Mouse (Mus musculus) kidney, embryonic 16.5 days (tissue): ENCODE measurements at regions not wholly inside any gene's neighbourhood (a gene's known extent, or its start where the extent isn't known, plus 50 kb on each side); places are given as distances from the start of the nearest gene placed in this dataset.

Experiments used
- ATAC-seq: fragments of 200-750 bp; cut with Nextera tagmentation; 2 replicates; pipeline ENCODE4 v1.8.0; 2017; ENCODE audit warnings: moderate TSS enrichment; ENCODE audit not compliant: low FRiP score, low TSS enrichment
- H3K27ac ChIP-seq: fragments of 300-500 bp; sonication (generic); 2 replicates; pipeline ENCODE4 v1.5.1; 2014; ENCODE audit warnings: low read length
- H3K27me3 ChIP-seq: fragments of 300-500 bp; sonication (generic); 2 replicates; pipeline ENCODE4 v1.6.1; 2014; ENCODE audit warnings: low read length, control low read depth, mixed read lengths; ENCODE audit not compliant: insufficient read depth
- H3K36me3 ChIP-seq: fragments of 300-500 bp; sonication (generic); 2 replicates; pipeline ENCODE4 v1.6.1; 2014; ENCODE audit warnings: low read length, control low read depth, mixed read lengths; ENCODE audit not compliant: insufficient read depth
- H3K4me1 ChIP-seq: fragments of 300-500 bp; sonication (generic); 2 replicates; pipeline ENCODE4 v1.6.1; 2014; ENCODE audit warnings: low read length, control low read depth, mixed read lengths; ENCODE audit not compliant: insufficient read depth
- H3K4me2 ChIP-seq: fragments of 300-500 bp; sonication (generic); replicated peaks from 2 replicates; pipeline ENCODE4 v1.6.1; 2014; ENCODE audit warnings: low read depth, low read length
- H3K4me3 ChIP-seq: fragments of 300-500 bp; sonication (generic); 2 replicates; pipeline ENCODE4 v1.5.1; 2014; ENCODE audit warnings: mild to moderate bottlenecking, low read length
- H3K9ac ChIP-seq: fragments of 300-500 bp; sonication (generic); replicated peaks from 2 replicates; pipeline ENCODE4 v1.6.1; 2014; ENCODE audit warnings: low read length
- H3K9me3 ChIP-seq: fragments of 300-500 bp; sonication (generic); 2 replicates; pipeline ENCODE4 v1.6.1; 2016; ENCODE audit warnings: low read length, control low read depth
- WGBS: fragments of 180-500 bp; shearing (Covaris S2); extraction: QIAGEN DNeasy Blood & Tissue Kit; methylation state at CpG from one replicate; pipeline ENCODE4 v1.1.7; 2014; 5-methylcytosine and 5-hydroxymethylcytosine counted together

- 29% methylated on average over 5 of the region's 5 CpGs for WGBS
- Histone ChIP-seq H3K36me3 (no peaks in the 10 kb centered on the region), H3K4me1 (peaks cover 5% of the 10 kb centered on the region; the same call in 1 of the 2 replicates), H3K27ac (no peak overlapping the region), H3K4me3 (no peak overlapping the region), H3K4me2 (no peak overlapping the region), H3K9me3 (no peaks in the 10 kb centered on the region), H3K27me3 (no peaks in the 10 kb centered on the region), H3K9ac (no peak overlapping the region)
- ATAC-seq: peak; percentile 64
Observed at GRCm38 (mm10) chr7:95789424-95789823, 381.6 kb upstream of the Tenm4 start.

- no peaks in the 10 kb centered on the region for H3K9me3 ChIP-seq
- no peak overlapping the region for H3K4me2 ChIP-seq
- no peak overlapping the region for H3K9ac ChIP-seq
- H3K27ac ChIP-seq: no peak overlapping the region
- no peak for ATAC-seq
- no peaks in the 10 kb centered on the region for H3K36me3 ChIP-seq
- 61% methylated on average over 3 of the region's 3 CpGs for WGBS
- H3K27me3 ChIP-seq: no peaks in the 10 kb centered on the region
- H3K4me3 ChIP-seq: no peak overlapping the region
- no peaks in the 10 kb centered on the region for H3K4me1 ChIP-seq
Observed at GRCm38 (mm10) chr7:95799022-95799421, 372.0 kb upstream of the Tenm4 start.

- no peak overlapping the region for H3K4me2 ChIP-seq
- peaks cover 6% of the 10 kb centered on the region; the same call in 1 of the 2 replicates for H3K4me1 ChIP-seq
- no peak overlapping the region for H3K4me3 ChIP-seq
- H3K27me3 ChIP-seq: no peaks in the 10 kb centered on the region
- no peaks in the 10 kb centered on the region for H3K9me3 ChIP-seq
- 23% methylated on average over 3 of the region's 3 CpGs for WGBS
- no peak for ATAC-seq
- no peak overlapping the region for H3K27ac ChIP-seq
- no peaks in the 10 kb centered on the region for H3K36me3 ChIP-seq
- no peak overlapping the region for H3K9ac ChIP-seq
Observed at GRCm38 (mm10) chr7:95809626-95810025, 361.4 kb upstream of the Tenm4 start.

- no peak overlapping the region for H3K4me2 ChIP-seq
- no peak overlapping the region for H3K9ac ChIP-seq
- H3K4me1 ChIP-seq: peaks cover 6% of the 10 kb centered on the region; the same call in 1 of the 2 replicates
- H3K9me3 ChIP-seq: no peaks in the 10 kb centered on the region
- H3K36me3 ChIP-seq: no peaks in the 10 kb centered on the region
- H3K27ac ChIP-seq: 0 out of 2 replicates have a peak overlapping the region, but pooled peaks have one; percentile 10
- WGBS: 15% methylated on average over 4 of the region's 4 CpGs
- H3K27me3 ChIP-seq: no peaks in the 10 kb centered on the region
- no peak overlapping the region for H3K4me3 ChIP-seq
- no peak for ATAC-seq
Observed at GRCm38 (mm10) chr7:95810096-95810495, 360.9 kb upstream of the Tenm4 start.

- H3K27ac ChIP-seq: no peak overlapping the region
Observed at GRCm38 (mm10) chr7:95814865-95815264, 356.2 kb upstream of the Tenm4 start.

GRCm38 (mm10) chr7:95823539-95823938, 347.5 kb upstream of the Tenm4 start:
- H3K27ac ChIP-seq: no peak overlapping the region
- H3K4me3 ChIP-seq: no peak overlapping the region
- no peak overlapping the region for H3K4me2 ChIP-seq
- 93% methylated on average over 4 of the region's 4 CpGs for WGBS
- no peak for ATAC-seq
- no peaks in the 10 kb centered on the region for H3K36me3 ChIP-seq
- H3K9me3 ChIP-seq: no peaks in the 10 kb centered on the region
- H3K4me1 ChIP-seq: no peaks in the 10 kb centered on the region
- H3K9ac ChIP-seq: no peak overlapping the region
- no peaks in the 10 kb centered on the region for H3K27me3 ChIP-seq

More at GRCm38 (mm10) chr7:95814865-95815264, 356.2 kb upstream of the Tenm4 start:
- no peak overlapping the region for H3K9ac ChIP-seq
- H3K4me3 ChIP-seq: no peak overlapping the region
- H3K4me1 ChIP-seq: peaks cover 4% of the 10 kb centered on the region; the same call in 1 of the 2 replicates
- H3K27me3 ChIP-seq: no peaks in the 10 kb centered on the region
- H3K36me3 ChIP-seq: no peaks in the 10 kb centered on the region
- H3K4me2 ChIP-seq: no peak overlapping the region
- H3K9me3 ChIP-seq: no peaks in the 10 kb centered on the region
- ATAC-seq: no peak
- WGBS: 43% methylated on average over 2 of the region's 2 CpGs

GRCm38 (mm10) chr7:95829889-95830288, 341.2 kb upstream of the Tenm4 start:
- Histone ChIP-seq H3K9ac (no peak overlapping the region), H3K27me3 (no peaks in the 10 kb centered on the region), H3K9me3 (no peaks in the 10 kb centered on the region), H3K4me1 (no peaks in the 10 kb centered on the region), H3K4me2 (no peak overlapping the region), H3K27ac (no peak overlapping the region), H3K4me3 (no peak overlapping the region), H3K36me3 (no peaks in the 10 kb centered on the region)
- 60% methylated on average over 4 of the region's 4 CpGs for WGBS
- ATAC-seq: no peak

GRCm38 (mm10) chr7:95834236-95834919, 336.7 kb upstream of the Tenm4 start:
- Histone ChIP-seq H3K9me3 (no peaks in the 10 kb centered on the region), H3K4me3 (no peak overlapping the region), H3K27ac (no peak overlapping the region), H3K36me3 (no peaks in the 10 kb centered on the region), H3K27me3 (no peaks in the 10 kb centered on the region), H3K4me2 (no peak overlapping the region), H3K4me1 (no peaks in the 10 kb centered on the region), H3K9ac (no peak overlapping the region)
- peak; percentile 70 for ATAC-seq
- 59% methylated on average over 10 of the region's 10 CpGs for WGBS

GRCm38 (mm10) chr7:95840476-95840875, 330.6 kb upstream of the Tenm4 start:
- 72% methylated on average over 2 of the region's 2 CpGs for WGBS
- no peak for ATAC-seq
- Histone ChIP-seq H3K36me3 (no peaks in the 10 kb centered on the region), H3K9me3 (no peaks in the 10 kb centered on the region), H3K27ac (no peak overlapping the region), H3K9ac (no peak overlapping the region), H3K4me3 (no peak overlapping the region), H3K4me1 (no peaks in the 10 kb centered on the region), H3K27me3 (no peaks in the 10 kb centered on the region), H3K4me2 (no peak overlapping the region)

- Histone ChIP-seq H3K9ac (no peak overlapping the region), H3K27ac (no peak overlapping the region), H3K4me3 (no peak overlapping the region), H3K9me3 (no peaks in the 10 kb centered on the region), H3K4me1 (no peaks in the 10 kb centered on the region), H3K36me3 (no peaks in the 10 kb centered on the region), H3K27me3 (no peaks in the 10 kb centered on the region), H3K4me2 (no peak overlapping the region)
- 86% methylated on average over 2 of the region's 2 CpGs for WGBS
- ATAC-seq: no peak
Observed at GRCm38 (mm10) chr7:95849874-95850273, 321.2 kb upstream of the Tenm4 start.
